Mouse (Mus musculus) adipocyte (in vitro differentiated cells): Measurements from ENCODE around the gene Ifnk.

ENCODE experiments used
- DNase-seq: peaks from one replicate; pipeline ENCODE4 v3.0.0-alpha.2; 2016; ENCODE audit warnings: low spot score

Ifnk gene

DNA sequence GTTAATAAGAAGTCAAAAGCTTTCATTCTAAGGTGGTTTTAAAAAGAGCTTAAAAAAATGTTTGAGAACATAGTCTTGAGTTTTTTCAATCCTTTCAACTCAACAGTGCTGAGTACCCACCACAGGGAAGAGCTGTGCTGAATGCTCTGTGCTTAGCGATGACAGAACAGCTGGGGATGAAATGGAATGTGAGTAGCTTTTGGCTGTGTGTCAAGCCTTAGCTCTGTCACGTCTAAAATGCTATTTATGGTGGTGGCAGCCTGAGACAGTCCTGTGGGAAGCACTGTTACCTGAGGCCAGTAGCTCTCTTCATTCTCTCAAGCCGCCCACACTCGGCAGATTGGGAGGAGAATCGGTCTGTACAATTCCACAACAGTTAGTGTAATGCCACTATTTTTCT, 37.9 kb downstream of the Ifnk start:
- DNase-seq = no peak

DNA sequence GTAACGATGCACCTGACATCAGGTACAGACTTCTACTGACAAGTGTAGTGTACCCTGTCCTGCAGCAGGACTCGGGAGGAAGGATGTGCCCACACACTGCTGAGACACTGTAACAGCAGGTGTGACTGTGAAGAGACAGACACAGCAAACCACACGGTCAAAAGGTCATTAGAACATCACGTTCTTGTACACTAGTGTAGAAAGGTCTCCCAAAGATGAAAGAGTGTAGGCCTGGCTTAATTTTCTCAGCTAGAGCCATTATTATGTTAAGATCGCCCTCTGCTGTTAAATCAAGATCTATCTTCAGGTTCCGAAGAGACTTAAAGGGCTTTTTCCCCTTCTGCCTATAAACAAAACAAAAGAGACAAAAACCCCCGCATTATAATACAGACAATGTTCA, 40.9 kb downstream of the Ifnk start:
- no peak for DNase-seq

DNA sequence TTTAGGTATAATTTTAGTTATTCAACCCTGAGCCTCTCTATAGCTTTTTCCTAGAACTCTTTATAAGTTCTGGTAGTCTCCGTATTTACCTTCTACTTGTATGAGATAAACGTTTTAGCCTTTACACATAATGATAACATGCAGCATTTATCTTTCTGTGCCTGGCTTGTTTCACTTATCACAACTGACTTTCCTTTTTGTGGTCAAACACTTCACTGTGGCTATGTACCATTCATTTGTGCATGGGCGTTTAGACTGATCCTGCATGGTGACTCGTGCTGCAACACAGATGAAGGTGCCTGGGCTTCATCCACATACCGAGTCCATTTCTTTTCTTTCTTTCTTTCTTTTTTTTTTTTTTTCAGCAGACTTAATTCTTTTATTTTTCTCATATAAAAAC, 49.8 kb downstream of the Ifnk start:
- DNase-seq = no peak
